8 mouse cellular contexts compared by ENCODE assay signal in genomic region chr2:164456864-164457300, GRCm38 (mm10). TPM values are rescaled to one million over a fixed set of nuclear protein-coding genes. Genes with fewer than 3 reads are reported as not detected.
DNase-seq lines count a peak whose midpoint lies in the region; ATAC-seq and TF ChIP-seq lines count a peak whose summit lies in the region.

Gene Sys1 (plus strand): TSS chr2:164456964.

- DNase-seq in lung, postnatal 0 days (ENCODE audit: low spot score) = peak; percentile 60
- no peak for DNase-seq in lung, postnatal 25 days (ENCODE audit: low spot score)
- peak; percentile 46 for DNase-seq in embryo, embryonic 10 days (ENCODE audit: low spot score)
- DNase-seq in gonadal fat pad, adult 2 months (ENCODE audit: low read depth) = no peak
- no peak for DNase-seq in spleen, postnatal 10 days (ENCODE audit: low spot score in 2 of 2)

- H3K36me3 ChIP-seq in lung, postnatal 0 days (ENCODE audit: insufficient read depth, low read length) = no peaks in the 10 kb centered on the region
- H3K36me3 ChIP-seq in intestine, postnatal 0 days (ENCODE audit: control insufficient read depth, insufficient read depth) = no peaks in the 10 kb centered on the region
- no peaks in the 10 kb centered on the region for H3K36me3 ChIP-seq in limb, embryonic 12.5 days
- no peaks in the 10 kb centered on the region for H3K36me3 ChIP-seq in neural tube, embryonic 12.5 days

- peak; percentile 46 for TF ChIP-seq CTCF in lung, postnatal 0 days (IDR thresholded peaks at IDR 0.05)
- peak; percentile 63 for TF ChIP-seq CTCF in intestine, postnatal 0 days (IDR thresholded peaks at IDR 0.05; ENCODE audit: low read depth)

- no peak within 1 kb of the TSS for H3K9ac ChIP-seq in lung, postnatal 0 days (replicated peaks; ENCODE audit: low read depth)
- H3K9ac ChIP-seq in intestine, postnatal 0 days (ENCODE audit: low read depth, low read length) = no peak within 1 kb of the TSS
- no peak within 1 kb of the TSS for H3K9ac ChIP-seq in limb, embryonic 12.5 days (replicated peaks)
- peak within 1 kb of the TSS; percentile 22; the same call in 1 of the 2 replicates for H3K9ac ChIP-seq in neural tube, embryonic 12.5 days

- H3K4me3 ChIP-seq in lung, postnatal 0 days (ENCODE audit: low read depth, low read length) = no peak within 1 kb of the TSS
- peak within 1 kb of the TSS; percentile 20; the same call in 1 of the 2 replicates for H3K4me3 ChIP-seq in intestine, postnatal 0 days (ENCODE audit: low read depth, low read length)
- 0 out of 2 replicates have a peak within 1 kb of the TSS, but pooled peaks have one; percentile 12 for H3K4me3 ChIP-seq in limb, embryonic 12.5 days (replicated peaks)
- no peak within 1 kb of the TSS for H3K4me3 ChIP-seq in neural tube, embryonic 12.5 days

- no peaks in the 10 kb centered on the region for H3K27me3 ChIP-seq in lung, postnatal 0 days (replicated peaks; ENCODE audit: insufficient read depth, low read length)
- H3K27me3 ChIP-seq in intestine, postnatal 0 days (replicated peaks; ENCODE audit: control insufficient read depth, insufficient read depth, low read length) = no peaks in the 10 kb centered on the region
- no peaks in the 10 kb centered on the region for H3K27me3 ChIP-seq in limb, embryonic 12.5 days
- no peaks in the 10 kb centered on the region for H3K27me3 ChIP-seq in neural tube, embryonic 12.5 days (replicated peaks)

- peak within 1 kb of the TSS; percentile 90 for H3K27ac ChIP-seq in lung, postnatal 0 days (ENCODE audit: low read length)
- H3K27ac ChIP-seq in intestine, postnatal 0 days (ENCODE audit: low read depth, low read length) = peak within 1 kb of the TSS; percentile 79
- H3K27ac ChIP-seq in limb, embryonic 12.5 days = peak within 1 kb of the TSS; percentile 37; the same call in 1 of the 2 replicates
- no peak within 1 kb of the TSS for H3K27ac ChIP-seq in neural tube, embryonic 12.5 days

- H3K4me2 ChIP-seq in lung, postnatal 0 days (replicated peaks; ENCODE audit: low read depth, low read length) = peak within 1 kb of the TSS; percentile 47
- H3K4me2 ChIP-seq in intestine, postnatal 0 days (replicated peaks; ENCODE audit: low read depth) = peak within 1 kb of the TSS; percentile 60
- H3K4me2 ChIP-seq in limb, embryonic 12.5 days = peak within 1 kb of the TSS; percentile 41
- H3K4me2 ChIP-seq in neural tube, embryonic 12.5 days (replicated peaks) = peak within 1 kb of the TSS; percentile 48

- ATAC-seq in lung, postnatal 0 days = no peak
- ATAC-seq in intestine, postnatal 0 days = no peak
- ATAC-seq in limb, embryonic 12.5 days (ENCODE audit: insufficient number of reproducible peaks, insufficient read depth, low FRiP score, low TSS enrichment, low read depth) = no peak
- ATAC-seq in neural tube, embryonic 12.5 days (ENCODE audit: low FRiP score, low read depth) = no peak

- peaks cover 41% of the 10 kb centered on the region for H3K4me1 ChIP-seq in lung, postnatal 0 days (ENCODE audit: insufficient read depth, low read depth, low read length)
- H3K4me1 ChIP-seq in intestine, postnatal 0 days (replicated peaks; ENCODE audit: control insufficient read depth, insufficient read depth, low read length) = peaks cover 18% of the 10 kb centered on the region; the same call in 1 of the 2 replicates
- peaks cover 27% of the 10 kb centered on the region for H3K4me1 ChIP-seq in limb, embryonic 12.5 days (replicated peaks)
- H3K4me1 ChIP-seq in neural tube, embryonic 12.5 days = peaks cover 11% of the 10 kb centered on the region

- WGBS in lung, postnatal 0 days = 2% methylated on average over 7 of the region's 7 CpGs
- under 1% methylated on average over 7 of the region's 7 CpGs for WGBS in intestine, postnatal 0 days
- WGBS in limb, embryonic 12.5 days = 4% methylated on average over 7 of the region's 7 CpGs
- WGBS in neural tube, embryonic 12.5 days = 1% methylated on average over 7 of the region's 7 CpGs

- no peaks in the 10 kb centered on the region for H3K9me3 ChIP-seq in lung, postnatal 0 days (ENCODE audit: low read length)
- no peaks in the 10 kb centered on the region for H3K9me3 ChIP-seq in intestine, postnatal 0 days (ENCODE audit: control insufficient read depth)
- H3K9me3 ChIP-seq in limb, embryonic 12.5 days = no peaks in the 10 kb centered on the region
- no peaks in the 10 kb centered on the region for H3K9me3 ChIP-seq in neural tube, embryonic 12.5 days

- no peak for TF ChIP-seq EP300 in lung, postnatal 0 days (IDR thresholded peaks at IDR 0.05)

RNA-seq across cellular contexts. Expression of gene Sys1, which starts in this region (rescaled TPM):
- 63.5 and 66.2 TPM in 2 replicates for polyA plus RNA-seq in lung, postnatal 0 days (2015; fragmentation: Nextera tagmentation; extraction: Ambion mirVana)
- 94.8 and 100 TPM in 2 replicates for polyA plus RNA-seq in gonadal fat pad, adult 2 months (2012; rRNA removed)
- 58.7 and 62.3 TPM in 2 replicates for polyA plus RNA-seq in intestine, postnatal 0 days (2015; fragmentation: Nextera tagmentation; extraction: Ambion mirVana)
- polyA plus RNA-seq in limb, embryonic 12.5 days (2016; fragmentation: Nextera tagmentation; extraction: Ambion mirVana) = 55.2 and 59.2 TPM in 2 replicates
- 72.8 and 82.7 TPM in 2 replicates for polyA plus RNA-seq in neural tube, embryonic 12.5 days (2016; fragmentation: Nextera tagmentation; extraction: Ambion mirVana)

Comparison
In these comparisons a context has a peak if more than half of its experiments do, and no peak if none do; other contexts are left out.
1. DNase-seq: peak in lung, postnatal 0 days (single experiment) and embryo, embryonic 10 days (single experiment); none in lung, postnatal 25 days (single experiment), gonadal fat pad, adult 2 months (single experiment) and spleen, postnatal 10 days (0 of 2).
2. H3K4me3 ChIP-seq: peak in intestine, postnatal 0 days (single experiment) and limb, embryonic 12.5 days (single experiment); none in lung, postnatal 0 days (single experiment) and neural tube, embryonic 12.5 days (single experiment).
3. Peak in every context shown above with its lines, with median percentiles within 50 percentile points of each other: H3K4me2 ChIP-seq.